Mouse (Mus musculus): ENCODE results near the gene Kif5a. TPM values are rescaled to one million over a fixed set of nuclear protein-coding genes. Genes with fewer than 3 reads are reported as not detected.

Gene Kif5a
- polyA plus RNA-seq, 1 experiment = 0.29 TPM

DNA sequence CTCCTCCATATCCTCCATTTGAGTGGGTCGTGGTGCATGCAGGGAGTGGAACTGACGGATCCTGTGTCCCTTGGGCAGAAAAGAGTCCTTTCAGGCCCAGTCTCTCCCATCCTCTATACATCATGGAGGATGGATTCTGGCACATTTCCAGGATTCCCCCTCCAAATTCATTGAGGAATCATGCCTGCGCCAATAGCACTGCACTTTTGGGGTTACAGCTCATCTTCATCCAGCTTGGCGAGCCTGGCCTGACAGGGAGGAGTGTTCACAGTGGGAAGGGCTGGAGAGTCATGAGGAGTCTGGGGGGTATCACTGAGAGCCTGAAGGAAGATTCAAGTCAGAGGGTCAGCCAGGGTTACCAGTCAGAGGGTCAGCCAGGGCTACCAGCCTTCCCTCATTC lies 80.5 kb downstream of the Kif5a start:
- no peaks in the 10 kb centered on the region for H3K79me2 ChIP-seq (ENCODE audit: control insufficient read depth, insufficient read depth)
- H3K36me3 ChIP-seq (ENCODE audit: control insufficient read depth, insufficient read depth) = no peaks in the 10 kb centered on the region
- H3K79me3 ChIP-seq (ENCODE audit: low read depth) = no peaks in the 10 kb centered on the region
- H3K4me3 ChIP-seq (ENCODE audit: insufficient read depth, poor library complexity, severe bottlenecking) = no peak overlapping the region
- no peaks in the 10 kb centered on the region for H3K27me3 ChIP-seq (ENCODE audit: control insufficient read depth, insufficient read depth, insufficient read length)
- no peak overlapping the region for H3ac ChIP-seq (ENCODE audit: control insufficient read depth, insufficient read length, low read depth)
- no peak for TF ChIP-seq MYOD1 (IDR thresholded peaks at IDR 0.05; ENCODE audit: control insufficient read depth, insufficient read length, low read depth)
- no peak for TF ChIP-seq CEBPB (IDR thresholded peaks at IDR 0.05; ENCODE audit: low read depth)
- no peak for TF ChIP-seq MYOG (IDR thresholded peaks at IDR 0.05; ENCODE audit: control insufficient read depth, extremely low read depth, insufficient read length)
- TF ChIP-seq MAX (IDR thresholded peaks at IDR 0.05) = no peak
- TF ChIP-seq USF1 (IDR thresholded peaks at IDR 0.05; ENCODE audit: low read depth) = no peak
- TF ChIP-seq CTCF (IDR thresholded peaks at IDR 0.05; ENCODE audit: control insufficient read depth, insufficient read depth, insufficient read length) = no peak
- TF ChIP-seq FOSL1 (IDR thresholded peaks at IDR 0.05; ENCODE audit: insufficient read depth, low read length, poor library complexity, severe bottlenecking) = no peak

DNA sequence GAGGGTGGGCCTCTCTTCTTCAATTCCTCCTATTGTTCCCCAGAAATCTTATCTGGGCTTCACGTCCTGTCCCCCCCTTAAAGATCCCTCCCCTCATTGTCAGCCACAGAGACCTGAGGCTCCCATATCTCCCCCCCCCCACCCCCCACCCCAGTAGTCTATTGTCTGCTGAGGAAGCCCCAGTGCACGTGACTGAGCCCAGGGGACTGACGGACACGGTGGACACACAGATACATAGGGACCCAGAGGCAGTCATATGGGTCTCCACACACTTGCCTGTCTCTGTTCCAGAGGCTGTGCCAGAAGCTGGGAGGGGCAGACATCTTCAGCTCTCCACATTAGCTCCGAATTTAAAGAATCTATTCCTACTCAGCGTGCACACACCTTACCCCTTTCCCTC lies 81.6 kb downstream of the Kif5a start:
- no peak overlapping the region for H3ac ChIP-seq (ENCODE audit: control insufficient read depth, insufficient read length, low read depth)
- no peaks in the 10 kb centered on the region for H3K79me2 ChIP-seq (ENCODE audit: control insufficient read depth, insufficient read depth)
- no peak overlapping the region for H3K4me3 ChIP-seq (ENCODE audit: insufficient read depth, poor library complexity, severe bottlenecking)
- no peaks in the 10 kb centered on the region for H3K36me3 ChIP-seq (ENCODE audit: control insufficient read depth, insufficient read depth)
- no peaks in the 10 kb centered on the region for H3K27me3 ChIP-seq (ENCODE audit: control insufficient read depth, insufficient read depth, insufficient read length)
- TF ChIP-seq MYOD1 (IDR thresholded peaks at IDR 0.05; ENCODE audit: control insufficient read depth, insufficient read length, low read depth) (no peak), CTCF (IDR thresholded peaks at IDR 0.05; ENCODE audit: control insufficient read depth, insufficient read depth, insufficient read length) (no peak), FOSL1 (IDR thresholded peaks at IDR 0.05; ENCODE audit: insufficient read depth, low read length, poor library complexity, severe bottlenecking) (no peak), MAX (IDR thresholded peaks at IDR 0.05) (no peak), USF1 (IDR thresholded peaks at IDR 0.05; ENCODE audit: low read depth) (no peak), MYOG (IDR thresholded peaks at IDR 0.05; ENCODE audit: control insufficient read depth, extremely low read depth, insufficient read length) (no peak), CEBPB (IDR thresholded peaks at IDR 0.05; ENCODE audit: low read depth) (no peak)
- no peaks in the 10 kb centered on the region for H3K79me3 ChIP-seq (ENCODE audit: low read depth)

DNA sequence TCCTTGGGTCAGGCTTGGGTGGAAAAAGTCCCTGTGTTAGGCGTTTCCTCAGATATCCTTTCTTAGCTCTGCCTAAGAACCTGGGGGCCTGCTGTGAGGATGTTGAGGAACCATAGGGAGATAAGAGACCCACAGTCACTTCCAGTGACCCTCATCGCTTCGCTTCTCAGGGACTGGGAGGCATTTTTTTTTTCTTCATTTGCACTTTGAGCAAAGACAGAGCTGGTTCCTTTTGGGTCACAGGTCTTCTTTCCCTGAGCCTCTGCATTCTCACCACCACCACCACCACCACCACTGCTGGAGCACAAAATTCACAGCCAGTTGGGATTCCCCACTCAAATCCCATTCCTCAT lies 82.5 kb downstream of the Kif5a start:
- Histone ChIP-seq H3K79me2 (ENCODE audit: control insufficient read depth, insufficient read depth) (no peaks in the 10 kb centered on the region), H3K4me3 (ENCODE audit: insufficient read depth, poor library complexity, severe bottlenecking) (no peak overlapping the region), H3K79me3 (ENCODE audit: low read depth) (no peaks in the 10 kb centered on the region), H3ac (ENCODE audit: control insufficient read depth, insufficient read length, low read depth) (no peak overlapping the region), H3K36me3 (ENCODE audit: control insufficient read depth, insufficient read depth) (no peaks in the 10 kb centered on the region), H3K27me3 (ENCODE audit: control insufficient read depth, insufficient read depth, insufficient read length) (no peaks in the 10 kb centered on the region)
- TF ChIP-seq MYOG (IDR thresholded peaks at IDR 0.05; ENCODE audit: control insufficient read depth, extremely low read depth, insufficient read length) = no peak
- no peak for TF ChIP-seq FOSL1 (IDR thresholded peaks at IDR 0.05; ENCODE audit: insufficient read depth, low read length, poor library complexity, severe bottlenecking)
- TF ChIP-seq CTCF (IDR thresholded peaks at IDR 0.05; ENCODE audit: control insufficient read depth, insufficient read depth, insufficient read length) = no peak
- no peak for TF ChIP-seq USF1 (IDR thresholded peaks at IDR 0.05; ENCODE audit: low read depth)
- no peak for TF ChIP-seq MAX (IDR thresholded peaks at IDR 0.05)
- no peak for TF ChIP-seq MYOD1 (IDR thresholded peaks at IDR 0.05; ENCODE audit: control insufficient read depth, insufficient read length, low read depth)
- TF ChIP-seq CEBPB (IDR thresholded peaks at IDR 0.05; ENCODE audit: low read depth) = no peak

DNA sequence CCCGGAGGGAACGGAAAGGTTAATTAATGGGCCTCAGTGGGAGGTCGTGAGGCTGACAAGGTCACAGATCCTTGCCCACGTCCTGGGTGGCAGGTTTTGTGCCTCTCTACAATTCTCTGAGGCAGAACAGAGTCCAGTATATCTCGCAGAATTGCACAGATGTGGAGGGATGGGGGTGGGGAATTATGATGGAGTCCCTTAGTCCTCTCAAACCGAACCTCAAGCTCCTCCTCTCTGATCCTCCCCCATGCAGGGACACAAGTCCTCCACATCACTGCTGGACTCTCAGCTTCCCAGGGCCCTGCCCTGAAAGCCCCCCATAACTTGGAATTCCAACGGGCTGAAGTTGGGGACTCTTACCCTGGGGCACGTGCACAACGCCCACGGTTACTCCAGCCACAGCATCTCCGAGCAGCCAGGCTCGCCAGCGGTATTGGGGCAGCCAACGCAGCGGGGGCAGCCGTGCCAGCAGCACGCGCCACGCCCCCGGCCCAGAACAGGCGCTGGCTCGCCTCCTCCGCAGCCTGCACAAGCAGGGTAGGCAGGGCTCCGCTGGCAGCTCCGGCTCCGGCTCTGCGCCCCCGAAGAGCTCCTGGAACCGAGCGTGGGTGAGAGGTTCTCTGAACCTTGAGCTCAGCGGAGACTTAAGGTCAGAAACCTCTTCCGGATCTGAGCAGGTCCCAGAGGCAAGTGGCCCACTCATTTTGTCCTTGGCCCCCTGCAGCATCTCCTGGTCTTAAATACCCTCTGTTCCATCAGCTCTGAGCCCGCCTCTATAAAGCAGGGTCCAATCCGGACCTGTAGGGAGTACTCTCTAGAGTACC lies 83.1 kb downstream of the Kif5a start, which contains the start of gene Slc26a10:
Slc26a10 (minus strand) TSS at position 775 of the 824 bp plus-strand sequence.
- no peaks in the 10 kb centered on the region for H3K36me3 ChIP-seq (ENCODE audit: control insufficient read depth, insufficient read depth)
- H3K27me3 ChIP-seq (ENCODE audit: control insufficient read depth, insufficient read depth, insufficient read length) = no peaks in the 10 kb centered on the region
- no peaks in the 10 kb centered on the region for H3K79me2 ChIP-seq (ENCODE audit: control insufficient read depth, insufficient read depth)
- no peak for TF ChIP-seq USF1 (IDR thresholded peaks at IDR 0.05; ENCODE audit: low read depth)
- TF ChIP-seq FOSL1 (IDR thresholded peaks at IDR 0.05; ENCODE audit: insufficient read depth, low read length, poor library complexity, severe bottlenecking) = no peak
- no peak for TF ChIP-seq MYOD1 (IDR thresholded peaks at IDR 0.05; ENCODE audit: control insufficient read depth, insufficient read length, low read depth)
- TF ChIP-seq CTCF (IDR thresholded peaks at IDR 0.05; ENCODE audit: control insufficient read depth, insufficient read depth, insufficient read length) = no peak
- TF ChIP-seq CEBPB (IDR thresholded peaks at IDR 0.05; ENCODE audit: low read depth) = no peak
- TF ChIP-seq MAX (IDR thresholded peaks at IDR 0.05) = no peak
- no peak for TF ChIP-seq MYOG (IDR thresholded peaks at IDR 0.05; ENCODE audit: control insufficient read depth, extremely low read depth, insufficient read length)
- H3K4me3 ChIP-seq (ENCODE audit: insufficient read depth, poor library complexity, severe bottlenecking) = no peak within 1 kb of the TSS
- no peaks in the 10 kb centered on the region for H3K79me3 ChIP-seq (ENCODE audit: low read depth)
- H3ac ChIP-seq (ENCODE audit: control insufficient read depth, insufficient read length, low read depth) = no peak within 1 kb of the TSS

DNA sequence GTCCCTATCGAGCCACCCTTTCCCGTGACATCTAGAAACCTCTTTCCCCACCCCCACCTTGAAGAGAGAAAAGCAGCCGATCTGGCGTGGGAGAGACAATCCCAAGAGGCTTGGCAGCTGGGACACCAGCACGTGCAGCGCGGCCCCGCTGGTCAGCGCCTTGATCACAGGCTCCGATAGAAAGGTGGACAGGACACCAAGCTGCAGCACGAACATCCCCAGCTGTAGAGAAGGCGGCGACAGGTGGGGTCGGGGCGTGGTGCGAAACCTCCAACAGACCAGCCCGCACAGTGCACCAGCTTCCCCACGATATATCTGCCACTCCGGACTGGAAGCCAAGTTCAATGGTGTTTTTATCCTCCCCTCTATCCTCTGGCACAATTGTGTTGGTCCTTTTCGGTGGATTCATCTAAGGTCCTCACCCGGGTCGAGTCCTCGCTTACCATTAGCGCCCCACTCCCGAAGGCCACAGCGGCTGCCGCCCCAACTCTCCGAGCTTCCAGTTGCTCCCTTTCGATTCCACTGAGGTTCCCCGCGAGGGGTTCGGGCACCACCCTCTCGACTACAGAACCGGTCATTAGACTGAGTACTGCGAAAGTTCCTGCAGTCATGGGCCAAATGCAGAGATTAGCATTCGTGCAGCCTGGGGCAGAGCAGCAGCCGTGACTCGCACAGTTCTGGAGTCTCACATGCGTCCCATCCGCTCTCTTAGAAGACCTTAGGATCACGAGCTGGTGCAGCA lies 84.7 kb downstream of the Kif5a start:
- H3K79me2 ChIP-seq (ENCODE audit: control insufficient read depth, insufficient read depth) = no peaks in the 10 kb centered on the region
- no peak overlapping the region for H3K4me3 ChIP-seq (ENCODE audit: insufficient read depth, poor library complexity, severe bottlenecking)
- no peak overlapping the region for H3ac ChIP-seq (ENCODE audit: control insufficient read depth, insufficient read length, low read depth)
- TF ChIP-seq CEBPB (IDR thresholded peaks at IDR 0.05; ENCODE audit: low read depth) (no peak), USF1 (IDR thresholded peaks at IDR 0.05; ENCODE audit: low read depth) (no peak), MAX (IDR thresholded peaks at IDR 0.05) (no peak), CTCF (IDR thresholded peaks at IDR 0.05; ENCODE audit: control insufficient read depth, insufficient read depth, insufficient read length) (no peak), MYOD1 (IDR thresholded peaks at IDR 0.05; ENCODE audit: control insufficient read depth, insufficient read length, low read depth) (no peak), MYOG (IDR thresholded peaks at IDR 0.05; ENCODE audit: control insufficient read depth, extremely low read depth, insufficient read length) (no peak), FOSL1 (IDR thresholded peaks at IDR 0.05; ENCODE audit: insufficient read depth, low read length, poor library complexity, severe bottlenecking) (no peak)
- no peaks in the 10 kb centered on the region for H3K79me3 ChIP-seq (ENCODE audit: low read depth)
- H3K27me3 ChIP-seq (ENCODE audit: control insufficient read depth, insufficient read depth, insufficient read length) = no peaks in the 10 kb centered on the region
- no peaks in the 10 kb centered on the region for H3K36me3 ChIP-seq (ENCODE audit: control insufficient read depth, insufficient read depth)

Measured in C2C12 (cell line).